Mouse (Mus musculus): Measurements from ENCODE around the gene Gm21748. TPM values are rescaled to one million over a fixed set of nuclear protein-coding genes. Genes with fewer than 3 reads are reported as not detected.

The Gm21748 gene
- polyA plus RNA-seq (2014; fragmentation: Illumina TruSeq; extraction: RNeasy Lipid Tissue Mini Kit (QIAGEN cat#74804); ENCODE audit: low read depth, low replicate concordance), result not detected

GRCm38 (mm10) chrY:90839077-90839476, at the start of gene Gm21748:
Gene Gm21748 (minus strand): TSS chrY:90839177.

Other genes starting within 250 kb of the Gm21748 start
- not detected for gene Gm21860, start 84.4 kb downstream of the Gm21748 start, polyA plus RNA-seq (2014; fragmentation: Illumina TruSeq; extraction: RNeasy Lipid Tissue Mini Kit (QIAGEN cat#74804); ENCODE audit: low read depth, low replicate concordance)
- gene Gm47283, start 54.4 kb downstream of the Gm21748 start, polyA plus RNA-seq (2014; fragmentation: Illumina TruSeq; extraction: RNeasy Lipid Tissue Mini Kit (QIAGEN cat#74804); ENCODE audit: low read depth, low replicate concordance), result not detected